Mouse (Mus musculus): ENCODE data around the gene Hoxb6. TPM values are rescaled to one million over a fixed set of nuclear protein-coding genes. Genes with fewer than 3 reads are reported as not detected.

Hoxb6 gene
- polyA plus RNA-seq, 1 experiment from 2014 or later, result not detected

GRCm38 (mm10) chr11:96349491-96350340 lies 57.4 kb downstream of the Hoxb6 start:
- Histone ChIP-seq H3K9me3 (replicated peaks; ENCODE audit: control insufficient read depth, low read length) (no peaks in the 10 kb centered on the region), H3K9ac (ENCODE audit: low read length) (no peak overlapping the region), H3K4me3 (ENCODE audit: low read depth, low read length) (no peak overlapping the region), H3K4me1 (ENCODE audit: control insufficient read depth, insufficient read depth, low read length) (no peaks in the 10 kb centered on the region), H3K4me2 (ENCODE audit: low read length) (no peak overlapping the region), H3K27me3 (replicated peaks; ENCODE audit: control insufficient read depth, insufficient read depth, low read length) (peaks cover 94% of the 10 kb centered on the region), H3K36me3 (ENCODE audit: control insufficient read depth, insufficient read depth, low read length) (no peaks in the 10 kb centered on the region), H3K27ac (ENCODE audit: low read depth, low read length) (no peak overlapping the region)
- ATAC-seq, result no peak
- under 1% methylated on average over 13 of the region's 14 CpGs for WGBS
- DNase-seq (ENCODE audit: low spot score), result no peak

GRCm38 (mm10) chr11:96350341-96350624 lies 58.0 kb downstream of the Hoxb6 start, which contains the start of gene Hoxb2:
Gene Hoxb2, plus strand, starts transcription at chr11:96350525.
- H3K27me3 ChIP-seq (replicated peaks; ENCODE audit: control insufficient read depth, insufficient read depth, low read length), result peaks cover 94% of the 10 kb centered on the region
- H3K9me3 ChIP-seq (replicated peaks; ENCODE audit: control insufficient read depth, low read length), result no peaks in the 10 kb centered on the region
- H3K9ac ChIP-seq (ENCODE audit: low read length), result no peak within 1 kb of the TSS
- H3K27ac ChIP-seq (ENCODE audit: low read depth, low read length), result no peak within 1 kb of the TSS
- H3K4me2 ChIP-seq (ENCODE audit: low read length), result no peak within 1 kb of the TSS
- no peaks in the 10 kb centered on the region for H3K4me1 ChIP-seq (ENCODE audit: control insufficient read depth, insufficient read depth, low read length)
- DNase-seq (ENCODE audit: low spot score) (no peak), ATAC-seq (no peak)
- H3K4me3 ChIP-seq (ENCODE audit: low read depth, low read length), result no peak within 1 kb of the TSS
- H3K36me3 ChIP-seq (ENCODE audit: control insufficient read depth, insufficient read depth, low read length), result no peaks in the 10 kb centered on the region
- 4% methylated on average over 2 of the region's 2 CpGs for WGBS

- 8% methylated on average over 2 of the region's 2 CpGs for WGBS
- H3K4me3 ChIP-seq (ENCODE audit: low read depth, low read length), result no peak overlapping the region
- H3K27me3 ChIP-seq (replicated peaks; ENCODE audit: control insufficient read depth, insufficient read depth, low read length), result peaks cover 91% of the 10 kb centered on the region
- DNase-seq (ENCODE audit: low spot score) (no peak), ATAC-seq (no peak)
- H3K4me2 ChIP-seq (ENCODE audit: low read length), result no peak overlapping the region
- no peak overlapping the region for H3K9ac ChIP-seq (ENCODE audit: low read length)
- no peaks in the 10 kb centered on the region for H3K9me3 ChIP-seq (replicated peaks; ENCODE audit: control insufficient read depth, low read length)
- H3K36me3 ChIP-seq (ENCODE audit: control insufficient read depth, insufficient read depth, low read length), result no peaks in the 10 kb centered on the region
- no peak overlapping the region for H3K27ac ChIP-seq (ENCODE audit: low read depth, low read length)
- H3K4me1 ChIP-seq (ENCODE audit: control insufficient read depth, insufficient read depth, low read length), result no peaks in the 10 kb centered on the region
Observed at GRCm38 (mm10) chr11:96350791-96351190, 58.5 kb downstream of the Hoxb6 start.

MicroRNA genes within 50 kb of the gene (microRNA counts, 519-probe panel; counts per million panel counts)
- 2,992 counts per million, percentile 24 among the panel's probes with 10 or more counts for microRNA mmu-miR-10a
- microRNA mmu-miR-196a, result not detected

Small RNA genes within 50 kb of the gene (microRNA-seq; reads per million reads assigned to microRNA genes)
- gene Mir10a, result 388 reads per million, percentile 73 among the genes with 10 or more reads in this experiment
- not detected for gene Mir196a-1

Other genes with a start within 250 kb of the Hoxb6 start
- gene Ube2z, start 227.1 kb upstream of the Hoxb6 start, polyA plus RNA-seq (2014; fragmentation: Nextera tagmentation; extraction: Ambion mirVana), result 24.9 and 26.9 TPM in 2 replicates
- gene Atp5g1, start 216.8 kb upstream of the Hoxb6 start, polyA plus RNA-seq (2014; fragmentation: Nextera tagmentation; extraction: Ambion mirVana), result 606 and 726 TPM in 2 replicates
- gene Calcoco2, start 180.5 kb upstream of the Hoxb6 start, polyA plus RNA-seq (2014; fragmentation: Nextera tagmentation; extraction: Ambion mirVana), result 0.14 TPM in 1 of 2 replicates, not detected in the other
- 0.06 and 0.15 TPM in 2 replicates for gene Ttll6, start 158.7 kb upstream of the Hoxb6 start, polyA plus RNA-seq (2014; fragmentation: Nextera tagmentation; extraction: Ambion mirVana)
- not detected in 2 replicates for gene Hoxb13, start 98.2 kb upstream of the Hoxb6 start, polyA plus RNA-seq (2014; fragmentation: Nextera tagmentation; extraction: Ambion mirVana)
- not detected in 2 replicates for gene Hoxb9, start 21.0 kb upstream of the Hoxb6 start, polyA plus RNA-seq (2014; fragmentation: Nextera tagmentation; extraction: Ambion mirVana)
- not detected in 2 replicates for gene Hoxb8, start 10.6 kb upstream of the Hoxb6 start, polyA plus RNA-seq (2014; fragmentation: Nextera tagmentation; extraction: Ambion mirVana)
- gene Hoxb7, start 5.9 kb upstream of the Hoxb6 start, polyA plus RNA-seq (2014; fragmentation: Nextera tagmentation; extraction: Ambion mirVana), result not detected in 2 replicates
- gene Hoxb5, start 10.9 kb downstream of the Hoxb6 start, polyA plus RNA-seq (2014; fragmentation: Nextera tagmentation; extraction: Ambion mirVana), result 0.15 TPM in 1 of 2 replicates, not detected in the other
- not detected in 2 replicates for gene Hoxb4, start 25.8 kb downstream of the Hoxb6 start, polyA plus RNA-seq (2014; fragmentation: Nextera tagmentation; extraction: Ambion mirVana)
- gene Hoxb3, start 30.9 kb downstream of the Hoxb6 start, polyA plus RNA-seq (2014; fragmentation: Nextera tagmentation; extraction: Ambion mirVana), result not detected in 2 replicates
- not detected in 2 replicates for gene Hoxb2, start 58.0 kb downstream of the Hoxb6 start, polyA plus RNA-seq (2014; fragmentation: Nextera tagmentation; extraction: Ambion mirVana)
- not detected in 2 replicates for gene Hoxb1, start 73.3 kb downstream of the Hoxb6 start, polyA plus RNA-seq (2014; fragmentation: Nextera tagmentation; extraction: Ambion mirVana)
- 2.4 and 2.8 TPM in 2 replicates for gene Skap1, start 172.1 kb downstream of the Hoxb6 start, polyA plus RNA-seq (2014; fragmentation: Nextera tagmentation; extraction: Ambion mirVana)

Data from forebrain, embryonic 14.5 days (tissue).